Mouse (Mus musculus) activated CD4-positive, CD25-positive, alpha-beta regulatory T cell, adult 4 months (primary cell): ENCODE measurements around the gene Gipc3. TPM values are rescaled to one million over a fixed set of nuclear protein-coding genes. Genes with fewer than 3 reads are reported as not detected.
A peak's percentile ranks its signal among the peaks of the same experiment; 100 is the strongest.

Source experiments
- ATAC-seq: one replicate; pipeline ENCODE4 v1.8.0; 2017
- polyA plus RNA-seq, 2 experiments: library from polyadenylated mRNA; unstranded; fragments of 100-300 nt; shearing (Covaris generic); gene quantifications; one replicate each; pipeline ENCODE4 v1.2.1; 2017

The Gipc3 gene
- polyA plus RNA-seq, 2 experiments from 2014 or later = not detected

DNA sequence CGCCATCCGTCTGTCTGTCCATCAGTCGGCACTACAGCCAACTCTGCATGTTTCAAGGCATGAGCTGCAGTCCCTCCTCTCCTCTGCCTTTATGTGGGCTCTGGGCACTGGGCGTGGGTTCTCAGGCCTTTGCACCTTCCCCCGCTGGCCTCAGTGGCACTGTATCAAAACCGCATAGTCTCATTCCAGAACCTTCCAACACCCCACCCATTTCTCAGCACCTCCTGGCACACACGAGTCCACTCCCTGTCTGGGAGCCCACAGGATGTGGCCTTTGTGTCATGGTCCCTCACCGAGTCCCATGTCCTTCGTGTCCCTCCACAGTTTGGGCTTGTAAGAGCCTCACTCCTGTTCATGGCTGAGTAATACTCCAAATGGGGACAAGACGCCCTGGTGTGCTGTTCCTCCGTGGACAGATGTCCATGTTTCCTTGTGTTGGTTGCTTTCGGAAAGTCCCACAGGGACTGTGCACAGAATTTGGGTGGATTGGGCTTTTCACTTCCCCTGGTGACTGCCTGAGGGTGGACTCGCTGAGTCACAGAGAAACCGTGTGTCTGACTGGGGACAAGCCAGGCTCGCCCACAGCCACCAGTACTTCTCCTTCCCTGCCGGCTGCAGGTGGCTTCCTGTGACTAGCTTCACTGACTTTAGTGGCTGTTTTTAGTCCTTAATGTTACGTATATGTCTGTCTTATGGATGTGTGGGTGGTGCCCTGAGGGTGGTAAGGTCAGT, 44.5 kb downstream of the Gipc3 start:
- ATAC-seq = peak; percentile 47

DNA sequence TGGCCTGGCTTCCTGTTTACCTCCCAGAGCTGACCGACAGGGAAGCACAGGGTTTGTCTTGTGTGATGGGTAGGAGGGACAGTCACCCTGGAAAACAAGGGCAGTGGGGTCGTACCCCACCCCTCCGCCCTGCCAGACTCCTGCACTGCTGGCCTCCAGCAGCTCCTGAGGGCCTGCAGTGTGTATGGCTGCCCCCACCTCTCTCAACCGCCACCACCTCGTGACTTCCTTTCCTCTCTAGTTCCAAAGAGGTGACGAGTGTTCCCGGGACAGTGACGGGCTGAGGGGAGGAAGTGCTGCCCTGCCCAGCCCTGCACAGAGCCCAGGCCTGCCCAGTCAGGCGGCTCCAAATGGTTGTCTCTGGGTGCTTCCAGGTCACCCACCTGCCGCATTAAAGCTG, 45.2 kb downstream of the Gipc3 start:
- ATAC-seq = peak; percentile 73

DNA sequence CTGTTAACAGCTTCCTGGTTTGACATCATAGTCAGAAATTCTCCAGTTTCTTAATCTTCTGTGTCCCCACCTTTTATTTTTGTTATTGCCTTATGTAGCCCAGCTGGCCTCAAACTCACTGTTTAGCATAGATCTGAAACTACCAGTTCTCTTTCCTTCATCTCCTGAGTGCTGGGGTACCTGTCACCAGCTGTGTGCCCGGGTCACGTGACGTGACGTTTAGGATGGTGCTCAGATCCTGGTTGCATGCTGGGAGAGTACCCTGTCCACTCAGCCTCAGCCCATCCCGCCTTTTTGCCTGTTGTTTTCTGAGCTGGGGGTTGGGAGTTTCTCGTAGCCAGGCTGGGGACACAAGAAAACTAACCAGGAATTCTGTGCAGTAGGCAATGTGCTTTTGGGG, 45.8 kb downstream of the Gipc3 start:
- ATAC-seq = no peak

DNA sequence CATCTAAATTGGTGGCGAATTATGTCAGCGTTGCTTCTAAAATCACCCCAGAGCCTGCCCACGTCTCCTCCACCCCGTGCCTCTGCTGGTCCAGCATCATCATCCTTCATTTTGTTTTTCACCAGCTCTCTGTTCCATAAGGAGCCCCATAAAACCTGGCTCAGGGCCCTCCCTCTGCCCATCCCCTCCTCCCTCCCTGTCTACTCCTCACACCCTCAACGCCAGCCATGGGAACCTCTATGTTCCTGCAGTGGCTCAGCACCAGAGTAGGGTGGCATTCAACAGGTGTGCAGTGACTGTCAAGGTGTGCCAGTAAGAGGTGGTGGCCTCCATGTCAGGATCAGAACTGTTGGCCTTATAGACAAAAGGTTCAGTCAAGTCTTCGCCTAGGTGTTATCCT, 47.9 kb downstream of the Gipc3 start:
- ATAC-seq = no peak

DNA sequence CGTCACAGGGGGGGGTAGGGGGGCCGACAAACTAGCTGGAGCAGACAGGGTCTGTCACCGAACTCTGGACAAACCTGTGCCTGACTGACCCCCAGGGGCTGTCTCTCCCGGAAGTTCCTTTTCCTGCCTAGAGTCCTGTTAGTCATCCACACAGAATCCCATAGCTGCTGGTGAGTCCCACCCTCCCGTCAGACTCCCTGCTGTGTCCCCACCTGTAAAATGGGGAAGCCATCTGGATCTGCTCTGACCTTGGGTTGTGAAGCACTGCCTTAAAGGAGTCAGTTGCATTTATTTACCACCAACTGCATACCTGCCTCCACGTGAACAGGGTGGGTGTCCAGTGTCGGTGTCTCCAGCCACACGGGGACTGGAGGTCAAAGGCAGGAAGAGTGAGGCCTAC, 48.6 kb downstream of the Gipc3 start:
- ATAC-seq = no peak

DNA sequence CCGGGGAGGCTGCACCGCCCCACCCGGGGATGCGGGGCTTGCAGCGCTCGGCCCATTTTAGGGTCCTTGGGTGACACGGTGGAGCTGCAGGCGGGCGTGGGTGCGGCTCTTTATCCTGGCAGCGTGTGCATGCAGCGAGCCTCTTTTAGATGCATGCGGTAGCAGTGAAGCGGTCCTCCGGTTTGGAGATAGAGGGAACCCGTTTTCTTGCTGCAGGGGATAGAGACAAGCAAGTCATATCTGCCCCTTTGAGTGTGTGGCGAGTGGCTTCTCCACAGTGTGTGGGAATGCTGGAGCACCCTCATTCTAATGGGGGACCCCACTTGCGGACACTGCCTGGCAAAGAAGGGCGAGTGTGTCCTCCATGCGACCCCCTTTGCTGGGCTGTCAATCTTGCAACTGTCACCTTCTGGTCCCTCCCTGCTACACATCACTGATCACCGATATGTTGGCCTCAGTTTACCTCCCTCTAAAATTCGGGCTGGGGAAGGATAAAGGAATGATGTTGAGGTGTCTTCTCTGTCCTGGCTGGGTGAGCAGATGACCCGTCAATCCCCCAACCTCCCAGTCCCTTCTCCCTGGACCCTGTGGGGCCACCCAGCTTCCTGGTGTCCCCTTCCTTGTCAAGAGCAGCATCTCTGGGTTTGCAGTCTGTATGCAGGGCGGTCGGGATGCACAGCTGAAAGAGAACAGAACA, 49.6 kb downstream of the Gipc3 start:
- ATAC-seq = no peak

DNA sequence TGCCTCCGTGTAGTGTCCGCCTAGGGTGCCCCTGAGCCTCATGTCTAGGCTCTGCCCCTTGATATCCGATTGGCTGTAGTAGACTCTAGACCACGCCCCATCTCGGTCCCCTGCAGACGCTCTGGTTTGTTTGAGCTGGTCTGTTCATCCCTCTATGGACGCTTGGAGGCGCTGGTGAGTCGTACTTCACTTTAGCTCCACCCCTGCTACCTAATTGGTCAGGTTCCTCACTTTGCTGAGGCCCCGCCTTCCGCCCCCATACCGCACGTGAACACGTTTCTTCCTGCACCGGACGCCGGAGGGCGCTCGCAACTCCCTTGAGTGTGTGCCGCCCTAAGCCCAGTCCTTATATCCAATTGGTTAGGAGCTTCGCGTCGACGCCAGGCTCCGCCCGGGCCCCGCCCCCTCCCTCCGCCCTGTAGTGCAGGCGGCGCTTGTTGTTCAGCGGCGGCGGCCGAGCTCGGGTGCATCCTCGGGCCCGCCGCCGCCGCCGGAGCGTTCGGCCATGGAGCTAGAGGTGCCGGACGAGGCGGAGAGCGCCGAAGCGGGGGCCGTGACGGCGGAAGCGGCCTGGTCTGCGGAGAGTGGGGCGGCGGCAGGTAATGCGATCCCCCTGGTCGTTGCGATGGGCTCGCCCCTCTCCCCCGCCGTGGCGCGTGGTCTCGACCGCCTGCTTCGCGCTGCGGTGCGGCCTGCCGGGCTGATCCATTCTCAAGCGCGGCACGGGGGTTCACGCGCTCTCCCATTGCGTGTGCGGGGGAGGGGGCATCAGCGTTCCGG, 50.3 kb downstream of the Gipc3 start, which contains the start of gene Pip5k1c:
TSS of gene Pip5k1c (plus strand) at position 410 of the 780 bp plus-strand sequence.
- ATAC-seq = peak; percentile 87

DNA sequence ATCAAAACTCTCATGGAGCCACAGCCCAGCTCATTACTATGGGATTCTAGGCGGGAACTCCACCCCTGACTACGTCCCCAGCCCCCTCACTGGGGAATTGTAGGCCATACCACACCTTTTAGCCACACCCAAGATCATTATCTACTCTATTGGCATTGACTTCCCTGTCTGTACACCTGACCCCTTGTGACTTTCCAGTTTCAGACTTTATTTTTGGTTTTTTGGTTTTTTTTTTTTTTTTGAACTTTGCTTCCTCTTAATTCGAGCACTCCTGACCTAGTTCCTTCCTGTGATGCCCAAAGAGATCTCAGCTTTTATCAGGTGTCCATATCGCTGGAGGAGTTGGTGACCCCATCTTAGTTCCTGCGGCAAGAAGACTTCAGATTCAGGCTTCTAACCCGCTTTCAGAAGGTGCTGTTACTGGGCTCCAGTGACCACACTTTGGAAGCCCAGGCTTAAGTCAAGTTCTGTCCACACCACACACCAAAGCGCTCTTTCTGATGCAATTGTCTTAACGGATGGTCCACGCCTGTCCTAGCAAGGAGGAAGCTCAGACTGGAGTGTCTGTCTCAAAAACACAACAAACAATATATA, 51.5 kb downstream of the Gipc3 start, which contains the start of gene Tjp3:
TSS of gene Tjp3 (minus strand) at position 71 of the 594 bp plus-strand sequence.
- ATAC-seq = no peak

DNA sequence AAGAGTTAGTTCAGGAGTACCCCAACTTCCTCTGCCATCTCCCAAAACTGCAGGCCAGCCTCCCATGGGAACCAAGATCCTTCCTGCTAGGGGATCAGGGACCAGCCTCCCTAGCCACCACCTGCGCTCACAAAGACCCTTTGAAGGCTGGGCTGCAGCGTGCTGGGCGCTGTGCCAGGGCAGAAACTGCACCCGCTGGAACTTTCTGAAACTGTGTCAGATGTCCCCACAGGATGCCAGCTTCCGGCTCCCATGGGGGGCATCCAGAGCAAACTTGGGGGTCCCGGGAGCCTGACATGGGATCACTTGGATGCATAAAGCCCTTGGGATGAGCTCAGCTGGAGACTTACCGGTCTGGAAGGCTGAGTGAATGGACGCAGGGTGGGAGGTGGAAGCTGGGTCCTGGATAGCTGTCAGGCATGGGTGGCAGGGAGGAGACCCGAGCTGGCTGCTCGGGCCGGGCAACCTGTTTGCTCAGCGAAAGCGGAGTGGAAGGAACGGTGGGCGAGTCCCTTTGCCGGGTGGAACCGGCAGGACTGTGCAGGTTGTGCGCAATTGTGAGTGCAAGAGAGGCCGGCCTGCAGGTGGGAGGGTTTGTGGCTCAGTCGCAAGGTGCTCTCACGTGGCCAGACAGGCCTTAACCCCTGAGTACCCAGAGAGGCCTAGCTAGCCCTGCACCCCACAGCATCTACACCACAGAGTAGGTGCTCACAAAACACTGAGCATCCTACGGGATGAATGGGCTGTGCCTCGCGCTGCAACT, 52.2 kb downstream of the Gipc3 start:
- no peak for ATAC-seq

DNA sequence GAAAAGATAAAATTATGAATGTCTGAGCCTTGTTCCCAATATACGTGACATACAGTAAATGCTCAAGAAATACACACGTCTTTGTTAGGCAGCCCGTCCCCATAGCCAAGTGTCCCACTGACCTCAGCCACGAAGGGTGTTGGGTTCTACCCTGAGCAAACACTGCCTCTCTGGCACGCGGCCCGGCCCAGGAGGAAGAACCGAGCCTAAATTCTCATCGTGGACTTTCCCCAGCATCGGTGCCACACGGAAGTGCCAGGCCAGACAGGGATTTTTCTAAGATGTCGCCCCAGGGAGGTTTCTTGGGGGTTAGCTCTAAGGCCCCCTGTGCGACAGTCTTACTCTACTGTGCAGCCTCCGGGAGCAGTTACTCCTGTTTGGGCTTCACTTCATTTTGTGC, 53.3 kb downstream of the Gipc3 start:
- no peak for ATAC-seq

DNA sequence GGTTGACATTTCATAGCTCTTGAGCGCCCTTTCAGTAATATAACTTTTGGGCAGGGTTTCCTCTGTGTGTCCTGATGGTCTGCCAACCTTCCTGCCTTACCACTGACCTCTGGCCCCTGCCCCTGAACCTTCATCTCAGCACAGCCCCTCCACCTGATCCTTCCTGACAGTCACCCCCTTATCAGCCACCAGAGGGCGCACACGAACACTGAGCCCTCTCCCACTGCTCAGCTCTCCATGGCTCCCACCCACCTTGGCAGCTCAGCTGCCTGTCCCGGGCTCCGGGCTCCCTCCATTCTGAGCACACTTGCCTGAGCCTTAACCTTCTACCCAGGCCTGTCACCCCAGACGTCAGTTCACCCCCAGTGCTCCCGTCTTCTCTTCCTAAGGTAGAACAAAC, 53.8 kb downstream of the Gipc3 start:
- ATAC-seq = no peak

DNA sequence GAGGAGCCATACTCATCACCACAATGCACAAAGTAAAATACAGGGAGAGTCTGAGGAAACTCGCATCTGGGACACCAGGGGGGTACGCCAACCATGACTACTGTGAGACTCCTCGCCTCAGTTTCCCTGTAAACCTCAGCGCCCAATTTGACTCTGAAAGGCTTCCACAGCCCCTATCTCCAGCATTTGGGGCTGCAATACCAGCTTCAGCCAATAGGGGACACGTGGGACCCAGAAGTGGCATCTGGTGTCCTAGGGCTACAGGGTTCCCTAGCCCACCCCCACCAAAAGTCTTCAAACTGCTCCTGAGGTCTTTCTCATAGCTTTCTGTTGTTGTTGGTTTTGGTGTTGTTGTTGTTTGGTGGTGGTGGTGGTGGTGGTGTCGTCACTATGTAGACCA, 54.5 kb downstream of the Gipc3 start:
- no peak for ATAC-seq

DNA sequence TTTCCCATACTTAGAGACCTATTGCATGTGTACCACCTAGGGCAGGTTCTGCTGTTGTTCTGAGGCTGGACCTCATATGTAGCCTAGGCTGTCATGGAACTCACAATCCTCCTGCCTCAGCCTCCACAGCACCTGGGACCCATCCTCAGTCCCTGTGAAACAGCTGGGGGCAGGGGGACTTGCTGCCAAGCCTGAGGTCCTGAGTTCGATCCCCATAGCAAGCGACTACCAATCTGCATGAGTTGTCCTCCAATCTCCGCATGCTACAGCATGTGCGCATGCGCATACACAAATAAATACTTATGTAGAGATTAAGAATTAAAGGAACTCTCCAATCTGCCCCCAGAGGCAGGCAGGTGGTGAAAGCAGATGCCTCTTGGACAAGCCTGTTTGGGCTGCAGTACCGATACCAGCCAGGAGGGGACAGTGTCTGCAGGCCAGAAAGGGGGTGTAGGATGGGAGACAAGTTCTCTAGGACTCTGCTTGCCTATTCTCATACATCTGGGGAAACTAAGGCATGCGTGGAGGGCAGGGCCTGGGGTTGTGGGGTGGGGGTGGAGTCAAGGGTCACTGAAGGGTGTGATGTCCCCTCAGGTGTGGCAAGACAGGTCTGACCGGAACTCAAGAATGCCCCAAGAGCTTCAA, 55.4 kb downstream of the Gipc3 start:
- ATAC-seq = no peak

DNA sequence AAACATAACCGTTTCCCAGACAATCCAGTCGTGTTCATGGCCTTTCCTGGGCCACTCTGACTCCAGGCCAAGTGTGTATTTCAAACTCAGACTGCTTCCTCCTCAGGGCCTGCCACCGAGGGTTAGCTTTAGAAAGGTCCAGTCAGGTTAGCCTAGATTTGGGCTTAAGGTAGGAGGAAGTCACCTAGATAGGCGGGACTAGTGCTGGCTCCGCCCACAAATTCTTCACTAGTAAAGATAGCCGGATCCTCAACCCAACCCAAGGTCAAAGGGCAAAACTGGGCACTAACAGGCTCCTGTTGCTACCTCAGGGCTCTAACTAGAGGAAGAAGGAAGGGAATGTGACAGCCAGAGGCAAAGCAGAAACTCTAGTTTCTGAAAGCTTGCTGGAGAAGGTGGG, 56.5 kb downstream of the Gipc3 start:
- ATAC-seq = no peak

DNA sequence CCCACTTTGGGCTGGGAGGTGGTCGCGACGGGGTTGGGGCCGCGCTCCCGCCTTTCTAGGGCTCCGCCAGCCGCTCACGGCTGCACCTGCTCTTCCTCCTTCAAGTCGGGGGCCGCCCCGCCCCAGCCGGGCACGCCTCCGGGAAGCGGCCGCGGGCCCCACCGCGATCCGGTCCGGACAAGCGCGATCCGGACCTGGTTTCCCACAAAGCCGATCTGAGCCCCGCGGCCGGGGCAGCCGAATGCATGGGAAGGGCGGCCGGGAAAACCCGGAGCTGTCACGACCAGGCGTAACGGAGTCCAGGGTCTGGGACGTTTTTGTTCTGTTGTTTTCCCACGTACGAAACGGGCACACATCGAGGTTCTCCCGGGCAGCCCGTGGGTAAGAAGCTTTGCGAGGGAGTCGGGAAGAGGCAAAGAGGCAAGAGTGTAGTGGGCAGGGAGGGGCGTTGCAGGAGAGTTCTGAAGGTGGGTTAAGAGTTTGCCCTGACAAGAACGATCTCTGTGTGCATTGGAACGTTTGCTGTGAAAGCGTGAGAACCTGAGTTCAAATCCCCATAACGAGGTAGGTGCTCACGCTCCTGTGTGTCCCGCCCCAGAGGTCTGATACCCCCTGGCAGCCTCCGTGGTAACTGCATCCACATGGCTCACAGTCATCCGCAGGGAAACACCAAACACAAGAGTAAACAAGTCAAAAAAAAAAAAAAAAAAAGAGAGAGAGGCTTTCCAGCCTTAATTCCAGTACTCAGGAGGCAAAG, 57.2 kb downstream of the Gipc3 start:
- ATAC-seq = peak; percentile 88

Other genes with a start within 250 kb of the Gipc3 start
- gene Creb3l3, start 244.4 kb downstream of the Gipc3 start, polyA plus RNA-seq = not detected
- 10 to 100 TPM; 21.3 to 26.5 TPM for gene Map2k2, start 237.4 kb downstream of the Gipc3 start, polyA plus RNA-seq
- gene Zbtb7a, start 208.0 kb downstream of the Gipc3 start, polyA plus RNA-seq = 10 to 100 TPM; 10.7 to 12.4 TPM
- gene Pias4, start 175.3 kb downstream of the Gipc3 start, polyA plus RNA-seq = 10 to 100 TPM; 17.6 to 23.8 TPM
- gene Eef2, start 166.6 kb downstream of the Gipc3 start, polyA plus RNA-seq = 1,000 to 10,000 TPM in 1 of 2 experiments, 100 to 1,000 TPM in 1; 933 to 1,303 TPM
- 1 to 10 TPM; 4.1 to 4.9 TPM for gene Dapk3, start 160.3 kb downstream of the Gipc3 start, polyA plus RNA-seq
- gene 4930442H23Rik, start 159.4 kb downstream of the Gipc3 start, polyA plus RNA-seq = not detected
- under 1 TPM in 1 of 2 experiments, not detected in 1; 0.17 TPM for gene Nmrk2, start 141.2 kb downstream of the Gipc3 start, polyA plus RNA-seq
- gene Atcay, start 112.4 kb downstream of the Gipc3 start, polyA plus RNA-seq = 1 to 10 TPM; 4.0 to 5.0 TPM
- 1 to 10 TPM in 1 of 2 experiments, under 1 TPM in 1; 0.79 to 1.5 TPM for gene Zfr2, start 110.1 kb downstream of the Gipc3 start, polyA plus RNA-seq
- gene Matk, start 90.3 kb downstream of the Gipc3 start, polyA plus RNA-seq = 10 to 100 TPM; 54.3 to 64.7 TPM
- gene Mrpl54, start 76.3 kb downstream of the Gipc3 start, polyA plus RNA-seq = 100 to 1,000 TPM; 148 to 166 TPM
- 10 to 100 TPM; 10.2 to 18.0 TPM for gene Apba3, start 76.3 kb downstream of the Gipc3 start, polyA plus RNA-seq
- 1 to 10 TPM; 2.4 to 3.1 TPM for gene Tjp3, start 51.7 kb downstream of the Gipc3 start, polyA plus RNA-seq
- gene Pip5k1c, start 50.3 kb downstream of the Gipc3 start, polyA plus RNA-seq = 10 to 100 TPM; 11.1 to 16.9 TPM
- 1 to 10 TPM; 5.1 to 5.7 TPM for gene Cactin, start 22.2 kb downstream of the Gipc3 start, polyA plus RNA-seq
- gene Tbxa2r, start 14.5 kb downstream of the Gipc3 start, polyA plus RNA-seq = 10 to 100 TPM; 20.9 to 21.4 TPM
- gene Hmg20b, start 7.2 kb upstream of the Gipc3 start, polyA plus RNA-seq = 10 to 100 TPM; 18.7 to 20.6 TPM
- gene Mfsd12, start 14.2 kb upstream of the Gipc3 start, polyA plus RNA-seq = 1 to 10 TPM; 1.2 TPM
- 1 to 10 TPM in 1 of 2 experiments, not detected in 1; 2.1 TPM for gene 4930404N11Rik, start 22.6 kb upstream of the Gipc3 start, polyA plus RNA-seq
- 10 to 100 TPM; 19.3 to 20.1 TPM for gene Fzr1, start 35.2 kb upstream of the Gipc3 start, polyA plus RNA-seq
- gene Dohh, start 41.2 kb upstream of the Gipc3 start, polyA plus RNA-seq = 10 to 100 TPM; 12.7 to 13.7 TPM
- gene Gm48551, start 41.2 kb upstream of the Gipc3 start, polyA plus RNA-seq = 1 to 10 TPM; 1.1 to 1.2 TPM
- gene Gm48552, start 45.7 kb upstream of the Gipc3 start, polyA plus RNA-seq = 1 to 10 TPM in 1 of 2 experiments, not detected in 1; 1.4 TPM
- gene Smim24, start 49.8 kb upstream of the Gipc3 start, polyA plus RNA-seq = 10 to 100 TPM in 1 of 2 experiments, 1 to 10 TPM in 1; 7.3 to 13.3 TPM
- 10 to 100 TPM; 15.2 to 16.0 TPM for gene Nfic, start 112.4 kb upstream of the Gipc3 start, polyA plus RNA-seq
- gene Celf5, start 139.4 kb upstream of the Gipc3 start, polyA plus RNA-seq = 1 to 10 TPM in 1 of 2 experiments, under 1 TPM in 1; 0.44 to 1.5 TPM
- gene Ncln, start 153.1 kb upstream of the Gipc3 start, polyA plus RNA-seq = 10 to 100 TPM; 33.4 to 41.8 TPM
- gene S1pr4, start 156.9 kb upstream of the Gipc3 start, polyA plus RNA-seq = 10 to 100 TPM; 70.0 to 70.7 TPM
- gene Gna15, start 181.0 kb upstream of the Gipc3 start, polyA plus RNA-seq = 10 to 100 TPM; 55.2 to 62.0 TPM
- 10 to 100 TPM; 21.7 to 24.5 TPM for gene Gna11, start 201.9 kb upstream of the Gipc3 start, polyA plus RNA-seq
- 100 to 1,000 TPM; 120 to 125 TPM for gene Aes, start 216.2 kb upstream of the Gipc3 start, polyA plus RNA-seq
- gene Tle2, start 231.3 kb upstream of the Gipc3 start, polyA plus RNA-seq = 1 to 10 TPM in 1 of 2 experiments, under 1 TPM in 1; 0.78 to 1.5 TPM